Mouse (Mus musculus) frontal cortex, adult 2 months (tissue): ENCODE measurements around the gene Alox15. TPM values are rescaled to one million over a fixed set of nuclear protein-coding genes. Genes with fewer than 3 reads are reported as not detected.

Experiments used
- DNase-seq, 2 experiments: peaks; one replicate each; pipeline ENCODE4 v3.0.0; 2022; ENCODE audit warnings: low spot score in 1 of 2; ENCODE audit errors: extremely low spot score in 1 of 2
- polyA plus RNA-seq: library from polyadenylated mRNA; depleted of rRNA; stranded (reverse); fragments of >200 nt; gene quantifications from 2 replicates; pipeline ENCODE4 v1.2.3, GENCODE M21; 2012; rRNA removed

Gene Alox15
- polyA plus RNA-seq, 1 experiment: 0.26 TPM

DNA sequence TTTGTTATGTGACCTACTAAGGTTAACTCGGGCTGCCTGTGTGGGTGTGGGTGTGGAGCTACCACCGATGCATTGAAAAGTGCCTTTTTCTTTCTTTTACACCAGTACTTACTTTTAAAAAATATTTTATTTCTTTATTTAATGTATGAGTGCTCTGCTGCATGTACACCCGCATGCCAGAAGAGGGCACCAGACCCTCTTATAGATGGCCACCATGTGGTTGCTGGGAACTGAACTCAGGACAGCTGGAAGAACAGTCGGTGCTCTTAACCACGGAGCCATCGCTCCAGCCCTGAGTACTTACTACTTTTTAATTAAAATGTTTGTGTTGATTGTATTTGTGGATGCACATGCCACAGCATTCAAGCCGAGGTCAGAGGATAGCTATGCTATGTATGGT, 38.0 kb downstream of the Alox15 start:
- peak in 1 of 2 experiments; percentile 11 for DNase-seq

DNA sequence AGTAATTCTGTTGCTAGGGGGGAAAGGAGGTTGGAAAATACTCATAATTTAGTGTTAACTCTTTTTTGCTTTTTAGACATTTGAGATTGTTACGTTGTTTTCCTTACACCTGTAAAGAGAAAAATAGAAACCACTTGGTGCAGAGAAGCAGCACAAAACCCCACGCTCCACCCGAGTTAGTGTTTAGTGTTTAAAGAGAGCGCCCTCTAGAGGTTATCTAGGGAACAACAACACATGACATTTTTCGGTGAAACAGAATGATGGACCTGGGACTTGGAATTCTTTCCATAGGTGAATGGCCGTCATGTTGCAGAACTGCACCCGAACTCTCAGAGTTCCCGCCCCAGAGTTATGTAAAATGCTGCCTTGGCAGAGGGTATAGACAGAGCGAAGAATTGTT, 42.5 kb downstream of the Alox15 start:
- DNase-seq: peak; percentile 13 to 77

DNA sequence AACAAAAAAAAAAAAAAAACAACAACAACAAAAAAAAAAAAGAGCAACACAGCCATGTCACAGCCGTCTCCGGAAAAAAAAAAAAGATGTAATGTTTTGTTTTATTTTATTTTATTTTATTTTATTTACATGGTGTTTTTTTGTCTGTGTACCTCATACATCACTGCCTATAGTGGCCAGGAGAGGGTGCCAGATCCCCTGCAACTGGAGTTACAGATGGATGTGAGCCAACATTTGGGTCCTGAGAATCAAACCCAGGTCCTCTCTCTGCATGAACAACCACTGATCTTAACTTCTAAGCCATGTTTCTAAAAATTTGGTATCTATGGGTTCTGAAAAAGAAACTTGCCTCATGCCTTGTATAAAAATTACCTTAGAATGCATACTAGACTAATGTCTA, 43.5 kb downstream of the Alox15 start:
- DNase-seq: no peak

DNA sequence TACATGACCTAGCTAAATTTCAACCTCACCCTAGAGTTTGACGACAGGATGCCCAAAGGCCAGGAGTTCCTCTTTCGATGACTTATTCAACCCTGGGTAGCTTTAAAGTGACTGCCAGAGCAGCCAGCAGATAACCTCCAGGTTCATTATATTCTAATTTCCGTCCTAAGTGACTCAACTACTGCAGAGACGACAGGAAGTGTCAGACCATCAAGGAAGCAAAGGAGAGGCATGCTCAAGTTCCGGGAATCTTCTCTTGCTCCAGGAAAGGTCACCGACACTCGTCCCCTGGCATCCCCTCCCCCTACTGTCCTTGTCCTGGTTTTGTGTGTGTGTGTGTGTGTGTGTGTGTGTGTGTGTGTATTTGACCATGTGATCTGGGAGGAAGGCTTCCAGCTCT, 45.7 kb downstream of the Alox15 start:
- no peak for DNase-seq

DNA sequence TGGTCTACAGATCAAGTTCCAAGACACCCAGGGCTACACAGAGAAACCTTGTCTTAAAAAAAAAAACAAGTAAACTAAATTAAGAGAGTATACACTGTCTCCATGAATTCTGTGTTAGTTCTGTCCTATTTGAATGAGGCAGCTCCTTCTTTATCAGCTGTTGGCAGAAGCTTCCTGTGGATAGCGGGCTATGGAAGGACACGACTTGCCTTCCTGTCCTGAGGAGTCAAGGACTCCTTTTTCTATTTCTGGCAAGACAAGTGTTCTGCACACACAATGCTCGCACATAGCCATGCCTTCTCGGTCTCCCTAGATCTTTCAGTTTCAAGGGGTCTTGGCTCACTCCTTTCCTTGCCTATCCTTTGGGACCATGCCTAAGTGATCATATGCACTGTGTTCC, 49.5 kb downstream of the Alox15 start:
- no peak for DNase-seq

DNA sequence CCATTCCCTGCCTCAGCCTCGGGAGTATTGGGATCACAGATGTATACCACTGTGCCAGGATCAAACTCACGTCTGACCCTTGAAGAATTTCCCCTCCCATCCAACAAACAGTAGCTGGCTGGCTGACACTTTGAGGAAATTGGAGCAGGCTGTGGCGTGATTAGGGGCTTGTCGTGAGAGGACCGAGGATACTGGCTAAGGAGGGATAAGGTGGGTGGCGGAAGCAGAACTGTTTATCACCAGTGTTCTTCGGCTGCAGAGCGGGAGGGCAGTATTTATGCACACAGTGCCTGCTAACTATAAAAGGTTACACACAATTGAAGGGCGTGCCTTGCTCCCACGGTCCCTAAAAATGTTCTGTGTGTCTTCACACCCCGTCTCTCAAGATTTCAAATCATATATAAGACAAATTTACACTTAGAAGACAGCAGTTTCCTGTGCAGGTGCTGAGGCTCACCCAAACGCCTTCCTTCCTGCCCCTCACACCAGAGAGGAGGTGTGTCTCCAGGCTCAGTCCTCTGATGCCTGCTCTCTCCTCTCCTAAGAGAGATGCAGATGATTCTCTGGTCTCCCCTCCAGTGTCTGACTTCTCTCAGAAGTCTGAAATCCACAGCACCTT, 53.9 kb downstream of the Alox15 start:
- DNase-seq: no peak

DNA sequence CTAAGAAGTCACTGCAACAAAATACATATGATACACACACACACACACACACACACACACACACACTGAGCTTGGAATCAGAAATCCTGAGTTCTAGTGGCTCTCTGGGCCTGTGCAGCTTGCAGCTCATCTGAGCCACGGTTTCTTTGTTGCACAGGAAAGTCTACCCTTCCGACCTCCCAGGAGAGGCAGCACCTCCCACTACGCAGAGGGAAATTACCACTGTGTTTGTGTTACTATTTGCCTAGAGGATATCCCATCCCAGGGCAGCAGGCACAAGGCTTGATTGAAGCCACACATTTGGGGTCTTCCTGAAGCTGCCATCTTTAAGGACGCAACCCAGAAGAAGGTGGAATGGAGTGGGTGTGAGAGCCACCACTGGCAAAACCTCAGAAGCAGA, 54.4 kb downstream of the Alox15 start:
- no peak for DNase-seq

Other genes starting within 250 kb of the Alox15 start
- gene Mgl2, start 221.7 kb downstream of the Alox15 start, polyA plus RNA-seq: 0.42 and 0.92 TPM in 2 replicates
- 0.90 and 2.4 TPM in 2 replicates for gene Clec10a, start 195.8 kb downstream of the Alox15 start, polyA plus RNA-seq
- gene Slc16a11, start 139.3 kb downstream of the Alox15 start, polyA plus RNA-seq: 45.9 and 48.3 TPM in 2 replicates
- 5.5 and 7.7 TPM in 2 replicates for gene Slc16a13, start 131.0 kb downstream of the Alox15 start, polyA plus RNA-seq
- gene Bcl6b, start 122.2 kb downstream of the Alox15 start, polyA plus RNA-seq: 1.5 and 1.9 TPM in 2 replicates
- 73.4 and 85.4 TPM in 2 replicates for gene 0610010K14Rik, start 114.1 kb downstream of the Alox15 start, polyA plus RNA-seq
- 10.7 and 11.8 TPM in 2 replicates for gene Gm21988, start 112.2 kb downstream of the Alox15 start, polyA plus RNA-seq
- 321 and 335 TPM in 2 replicates for gene Rnasek, start 112.2 kb downstream of the Alox15 start, polyA plus RNA-seq
- 3.5 and 4.0 TPM in 2 replicates for gene Alox12, start 96.7 kb downstream of the Alox15 start, polyA plus RNA-seq
- gene Alox12e, start 29.4 kb downstream of the Alox15 start, polyA plus RNA-seq: 0.13 and 0.24 TPM in 2 replicates
- gene Pelp1, start 58.0 kb upstream of the Alox15 start, polyA plus RNA-seq: 19.3 and 20.9 TPM in 2 replicates
- gene Arrb2, start 80.6 kb upstream of the Alox15 start, polyA plus RNA-seq: 64.1 and 69.8 TPM in 2 replicates
- 15.8 and 17.3 TPM in 2 replicates for gene Med11, start 99.9 kb upstream of the Alox15 start, polyA plus RNA-seq
- gene Zmynd15, start 107.4 kb upstream of the Alox15 start, polyA plus RNA-seq: 0.57 and 0.72 TPM in 2 replicates
- 3.2 and 3.7 TPM in 2 replicates for gene Cxcl16, start 108.0 kb upstream of the Alox15 start, polyA plus RNA-seq
- 0.65 and 1.1 TPM in 2 replicates for gene Tm4sf5, start 153.2 kb upstream of the Alox15 start, polyA plus RNA-seq
- 1.6 and 4.3 TPM in 2 replicates for gene Vmo1, start 162.6 kb upstream of the Alox15 start, polyA plus RNA-seq
- gene Gltpd2, start 167.2 kb upstream of the Alox15 start, polyA plus RNA-seq: 0.13 TPM in 1 of 2 replicates, not detected in the other
- 245 and 249 TPM in 2 replicates for gene Psmb6, start 173.3 kb upstream of the Alox15 start, polyA plus RNA-seq
- gene Gm40193, start 180.9 kb upstream of the Alox15 start, polyA plus RNA-seq: not detected in 2 replicates
- gene Pld2, start 188.0 kb upstream of the Alox15 start, polyA plus RNA-seq: 23.4 and 28.6 TPM in 2 replicates
- gene Mink1, start 210.8 kb upstream of the Alox15 start, polyA plus RNA-seq: 285 and 322 TPM in 2 replicates